Mouse (Mus musculus): ENCODE results near the gene Nedd9.

Nedd9 gene

DNA sequence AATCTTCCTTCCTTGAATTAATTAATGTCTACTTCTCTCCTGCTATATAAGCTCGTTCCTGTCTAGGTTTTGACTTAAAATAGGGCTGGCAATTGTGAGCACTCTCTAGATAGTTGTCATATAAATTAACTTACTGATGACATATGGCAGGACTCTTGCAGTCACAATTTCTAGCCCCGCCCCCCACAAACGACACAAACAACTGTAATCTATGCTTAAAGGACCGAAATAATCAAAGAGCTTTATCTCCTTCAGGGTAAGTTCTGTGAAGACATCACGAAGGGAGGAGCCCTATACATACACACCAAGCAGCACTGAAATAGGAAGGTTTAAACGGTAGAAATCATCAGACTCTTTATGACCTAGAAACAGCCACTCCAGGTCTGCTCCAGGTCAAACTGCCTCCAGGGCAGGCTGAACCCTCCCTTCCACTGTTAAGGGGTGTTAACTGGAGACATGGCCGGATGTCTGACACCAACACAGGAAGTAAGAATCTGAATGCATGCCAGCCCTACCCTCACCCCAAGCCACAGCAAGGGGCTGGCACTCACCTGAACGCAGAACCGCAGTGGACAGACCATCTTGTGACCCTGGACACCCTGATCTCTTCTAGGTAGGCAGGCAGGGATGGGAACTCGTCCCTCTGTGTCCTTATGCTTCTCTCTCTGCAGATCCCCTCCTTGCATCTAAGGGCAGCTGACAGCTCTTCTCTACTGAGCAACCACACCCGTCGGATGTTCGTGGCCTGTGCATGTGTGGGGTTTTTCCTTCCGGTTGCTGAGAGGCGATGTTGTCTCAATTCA, at the start of gene Nedd9:
Gene Nedd9, minus strand, starts transcription at position 757 of the 803 bp plus-strand sequence.
- in situ Hi-C loops (cut with MboI, MseI) = no loop called here

DNA sequence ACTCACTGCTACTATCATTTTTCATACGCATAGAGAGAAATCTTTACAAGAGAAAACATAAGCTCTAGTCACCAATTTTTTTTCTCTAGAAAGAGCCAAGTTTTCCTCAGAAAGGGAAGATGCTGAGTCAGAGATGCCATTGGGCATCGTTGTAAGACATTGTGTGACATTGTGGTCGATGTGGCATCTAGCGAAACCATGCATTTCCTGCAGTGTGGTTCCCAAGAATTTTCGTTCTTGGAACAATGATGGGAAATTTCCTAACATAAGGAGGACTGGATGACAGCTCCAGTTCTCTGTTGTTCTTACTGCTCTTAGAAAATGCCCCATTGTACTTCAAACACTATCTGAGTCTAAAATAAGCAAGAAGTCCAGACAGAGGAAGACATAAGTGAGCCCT, 45.5 kb upstream of the Nedd9 start:
- in situ Hi-C loops (cut with MboI, MseI) = no loop called here

DNA sequence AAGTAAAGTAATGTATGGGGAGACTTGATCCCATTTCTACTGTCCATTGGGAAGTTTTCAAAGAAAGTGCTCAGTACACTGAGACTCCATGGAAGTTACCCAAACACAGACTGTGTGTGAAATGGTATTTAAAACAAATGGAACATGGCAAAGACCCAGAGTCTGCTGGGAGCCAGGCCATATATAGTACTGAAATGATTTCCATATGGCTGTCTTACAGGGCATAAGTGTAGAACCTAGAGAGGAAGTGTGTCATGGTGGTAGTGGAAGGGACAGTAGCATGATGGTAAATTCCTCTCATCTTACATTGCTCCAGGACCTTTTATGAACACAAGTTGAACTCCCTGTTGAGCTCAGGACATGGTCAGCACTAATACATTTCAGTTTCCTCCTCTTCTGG, 43.2 kb upstream of the Nedd9 start:
- in situ Hi-C loops (cut with MboI, MseI) = no loop called here

DNA sequence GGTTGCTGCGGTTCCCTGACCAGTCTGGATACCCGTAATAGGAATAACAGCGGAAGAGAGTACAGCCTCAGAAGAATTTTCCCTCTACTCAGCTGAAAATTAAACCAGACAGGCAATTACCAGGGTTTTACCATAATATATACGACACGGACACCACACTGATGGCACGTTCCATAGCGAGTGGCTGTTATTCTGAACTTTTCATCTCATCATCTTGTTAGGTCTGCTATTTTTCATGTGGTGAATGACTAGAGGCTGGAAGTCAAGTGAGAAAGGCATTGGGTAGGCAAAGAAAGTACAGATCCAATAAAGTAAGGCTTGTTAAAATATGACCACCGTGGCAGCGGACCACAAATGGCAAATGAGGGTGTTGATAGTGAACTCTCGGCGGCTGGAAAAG, 37.0 kb upstream of the Nedd9 start:
- in situ Hi-C loops (cut with MboI, MseI) = no loop called here

DNA sequence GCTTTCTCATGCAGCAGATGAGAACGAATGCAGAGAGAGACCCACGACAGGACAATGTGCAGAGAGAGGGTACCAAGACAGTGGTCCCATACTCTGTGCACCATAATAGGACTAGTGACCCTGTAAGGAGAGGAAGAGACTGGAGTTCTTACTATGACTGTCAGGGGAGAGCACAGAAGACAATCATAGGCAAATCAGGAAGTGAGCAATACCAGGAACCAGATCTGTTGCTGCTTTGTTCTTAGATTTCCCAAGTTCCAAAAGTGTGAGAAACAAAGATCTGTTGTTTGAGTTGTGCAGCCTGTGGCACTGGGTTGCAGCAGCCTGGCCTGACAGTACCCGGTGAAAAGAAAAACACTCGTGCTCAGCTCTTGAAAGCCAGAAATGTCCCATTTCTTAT, 34.1 kb upstream of the Nedd9 start:
- in situ Hi-C loops (cut with MboI, MseI) = no loop called here

DNA sequence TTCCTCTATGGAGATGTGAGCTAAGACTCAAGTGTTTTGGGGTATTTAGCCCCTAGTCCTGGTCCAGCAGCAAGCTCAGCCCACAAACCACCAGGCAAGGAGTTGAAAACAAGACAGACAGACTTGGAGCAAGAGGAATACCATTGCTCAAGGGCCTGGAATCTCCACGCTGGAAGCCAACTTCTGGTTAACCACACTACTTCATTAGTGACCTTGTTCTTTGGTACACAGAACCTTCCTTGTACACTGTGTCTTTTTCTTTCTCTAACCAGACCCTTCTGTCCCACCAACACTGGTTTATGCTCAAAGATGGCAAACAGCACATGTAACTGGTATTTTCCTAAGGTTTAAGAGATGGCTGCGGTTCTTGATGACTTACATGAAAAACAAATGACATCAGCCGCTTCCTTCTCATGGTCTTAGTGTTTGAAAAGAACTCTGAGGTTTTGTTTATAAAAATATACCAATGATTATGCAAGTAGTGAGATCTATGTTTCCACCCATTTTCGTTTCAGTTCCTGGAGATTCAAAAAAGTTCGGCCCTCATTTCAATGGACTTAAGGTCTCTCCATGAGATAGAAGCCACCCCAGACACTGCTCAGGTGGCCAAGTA, 33.5 kb upstream of the Nedd9 start:
- in situ Hi-C loops (cut with MboI, MseI) = no loop called here

DNA sequence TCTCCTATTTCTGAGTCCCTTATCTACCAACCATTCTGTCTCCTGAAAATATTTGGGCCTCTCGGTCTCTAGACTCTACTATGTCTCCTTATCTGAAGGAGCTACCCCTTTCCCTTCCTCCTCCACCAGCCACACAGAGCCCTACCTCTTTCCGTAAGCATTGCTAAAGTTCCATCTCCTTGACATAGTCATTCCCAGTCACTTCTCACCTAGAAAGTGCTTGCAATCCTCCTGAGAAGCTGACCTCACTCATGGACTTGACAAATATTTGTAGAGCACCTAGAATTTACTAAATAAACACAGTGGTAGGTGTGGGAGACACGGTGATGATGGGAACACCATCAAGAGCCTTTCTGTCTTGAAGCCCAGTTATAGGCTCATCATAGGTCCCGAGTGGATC, 32.6 kb upstream of the Nedd9 start:
- in situ Hi-C loops (cut with MboI, MseI) = no loop called here

DNA sequence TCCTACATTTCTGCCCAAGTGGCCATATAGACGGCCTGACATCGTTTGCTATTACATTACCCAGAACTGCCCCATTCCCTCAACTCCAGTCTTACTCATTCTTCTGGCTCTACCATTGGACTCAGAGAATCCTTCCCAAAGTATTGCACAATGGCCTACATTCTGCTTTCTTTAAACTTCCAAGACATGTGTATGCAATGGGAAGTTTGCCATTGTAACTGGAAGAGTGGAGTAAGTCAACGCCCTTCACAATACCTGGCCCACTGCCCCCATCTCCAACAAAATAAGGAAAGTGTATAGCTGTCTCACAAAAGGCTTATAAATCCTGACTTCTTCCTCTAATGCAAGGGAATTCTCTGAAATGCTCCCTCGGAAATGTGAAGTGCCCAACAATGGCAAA, 30.0 kb upstream of the Nedd9 start:
- in situ Hi-C loops (cut with MboI, MseI) = no loop called here

DNA sequence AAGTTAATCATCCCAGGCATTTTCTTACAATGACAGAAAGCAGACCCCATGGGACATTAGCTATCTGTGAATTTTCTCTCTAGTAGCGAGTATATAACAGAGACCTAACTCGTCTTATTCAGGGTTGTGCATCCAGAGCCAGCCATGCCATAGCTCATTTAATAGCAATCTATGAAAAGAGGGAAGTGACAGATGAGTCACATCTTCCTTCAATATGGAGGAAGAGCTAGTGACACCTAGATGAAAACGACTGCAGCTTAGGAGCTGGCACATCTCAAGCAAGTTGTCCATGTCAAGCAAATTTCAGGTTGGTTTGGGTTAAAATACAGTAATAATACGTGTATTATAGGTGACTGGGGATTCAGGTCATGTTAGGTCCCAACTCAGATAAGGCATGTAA, 28.6 kb upstream of the Nedd9 start:
- in situ Hi-C loops (cut with MboI, MseI) = no loop called here

DNA sequence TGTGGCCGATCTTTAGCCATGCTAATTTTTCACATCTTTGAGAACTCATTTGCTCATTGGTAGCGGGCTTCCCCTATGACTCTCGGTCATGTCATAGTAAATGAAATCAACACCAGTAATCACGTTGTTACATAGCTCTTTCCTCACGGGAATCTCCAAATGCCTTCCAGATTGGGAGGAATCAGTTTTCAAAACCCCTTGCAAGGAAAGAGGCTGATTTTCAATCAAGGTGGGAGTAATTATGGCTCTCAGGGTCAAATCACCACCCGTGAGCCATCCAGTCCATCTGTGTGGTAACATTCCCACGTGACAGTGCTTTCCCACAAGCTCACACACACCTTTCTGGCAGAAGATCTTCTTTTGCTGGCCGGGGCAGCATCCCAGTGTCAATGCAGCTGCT, 27.8 kb upstream of the Nedd9 start:
- in situ Hi-C loops (cut with MboI, MseI) = no loop called here

DNA sequence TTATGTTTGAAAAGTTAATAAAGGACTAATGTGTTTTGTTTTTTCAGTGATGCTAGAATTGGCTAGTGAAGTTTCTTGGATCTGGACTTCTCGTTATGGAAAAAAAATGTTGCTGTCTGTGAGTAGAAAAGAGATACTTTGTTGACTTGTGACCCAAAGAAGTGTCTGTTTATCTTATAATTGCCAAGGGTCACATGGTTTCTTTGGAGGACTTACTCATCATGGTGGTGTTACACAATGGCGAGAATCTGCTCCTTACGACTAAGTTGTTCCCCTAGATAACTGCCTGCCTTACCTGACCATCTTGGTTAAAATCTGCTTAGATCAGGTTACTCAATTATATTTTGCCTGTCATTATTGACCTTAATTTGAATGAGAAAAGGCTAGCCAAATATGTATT, 26.3 kb upstream of the Nedd9 start:
- in situ Hi-C loops (cut with MboI, MseI) = no loop called here

DNA sequence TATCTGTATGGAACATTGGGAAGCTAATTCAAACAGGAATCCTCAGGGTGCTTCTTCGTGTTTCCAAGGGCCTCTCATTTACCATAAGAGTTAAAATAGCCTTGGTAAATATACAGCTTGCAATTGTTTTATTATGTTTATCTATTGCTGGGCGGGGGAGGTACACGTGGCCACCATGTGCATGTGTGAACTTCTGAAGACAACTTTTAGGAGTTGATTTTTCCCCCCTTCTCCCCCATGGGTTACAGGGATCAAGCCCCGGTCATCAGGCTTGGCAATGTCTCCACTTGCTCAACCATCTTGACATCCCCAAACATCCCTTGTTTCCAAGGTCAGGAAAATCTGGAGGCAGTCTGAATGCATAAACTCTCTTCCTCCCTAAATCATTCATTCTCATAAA, 25.1 kb upstream of the Nedd9 start:
- in situ Hi-C loops (cut with MboI, MseI) = no loop called here

DNA sequence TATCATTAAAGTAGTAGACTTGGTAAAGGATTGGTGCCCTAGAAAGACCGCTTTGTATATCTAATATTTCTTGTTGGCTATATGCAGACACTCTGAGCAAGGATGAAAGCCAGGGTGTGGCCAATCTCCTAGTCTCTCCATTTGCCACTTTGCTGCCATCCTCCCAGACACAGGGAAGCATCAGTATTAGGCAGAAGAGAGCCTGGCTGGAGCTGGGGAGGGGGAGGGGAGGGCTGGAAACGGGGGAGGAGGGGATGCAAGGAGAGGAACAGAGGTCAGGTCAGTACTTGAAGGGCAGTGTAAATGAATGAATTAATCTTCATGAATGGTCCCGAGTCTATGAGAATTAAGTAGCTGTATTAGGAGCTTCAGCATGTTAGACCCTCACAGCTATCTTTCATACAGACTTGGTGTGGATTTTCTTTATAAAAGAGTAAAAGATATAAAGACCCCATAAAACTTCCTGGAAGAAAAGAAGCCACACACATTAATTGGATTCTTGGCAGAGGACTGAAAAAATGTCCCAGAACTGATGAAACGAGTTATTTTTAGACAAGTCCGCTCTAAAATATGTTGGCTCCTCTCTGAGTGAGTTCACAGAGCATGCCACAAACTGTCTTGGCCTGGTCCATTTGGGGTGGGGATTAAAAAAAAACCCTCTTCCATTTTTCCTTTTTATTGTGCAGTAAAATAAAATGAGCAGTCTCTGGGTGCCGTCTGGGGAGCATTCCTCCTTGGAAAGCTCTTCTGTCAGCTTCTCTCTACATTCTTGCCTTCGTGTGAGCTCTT, 23.7 kb upstream of the Nedd9 start:
- in situ Hi-C loops (cut with MboI, MseI) = no loop called here

DNA sequence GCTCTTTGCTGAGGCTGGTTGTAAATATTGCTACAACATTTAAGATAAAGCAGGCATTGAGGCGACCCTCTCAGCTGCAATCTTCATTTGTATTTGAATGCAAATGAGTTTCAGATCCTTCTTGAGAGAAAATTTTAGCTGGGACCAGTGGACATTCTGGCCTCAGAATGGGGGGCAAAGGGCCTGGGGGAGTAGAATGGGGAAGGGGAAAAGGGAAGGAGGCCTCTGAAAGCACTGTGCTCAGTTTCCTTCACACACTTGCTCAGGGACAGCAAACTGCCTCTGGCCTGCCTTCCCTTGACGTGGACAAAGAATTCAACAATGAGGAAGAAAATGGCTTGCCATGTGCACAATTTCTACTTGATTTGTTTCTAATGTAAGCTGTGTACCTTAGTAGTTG, 18.4 kb upstream of the Nedd9 start:
- in situ Hi-C loops (cut with MboI, MseI) = no loop called here

DNA sequence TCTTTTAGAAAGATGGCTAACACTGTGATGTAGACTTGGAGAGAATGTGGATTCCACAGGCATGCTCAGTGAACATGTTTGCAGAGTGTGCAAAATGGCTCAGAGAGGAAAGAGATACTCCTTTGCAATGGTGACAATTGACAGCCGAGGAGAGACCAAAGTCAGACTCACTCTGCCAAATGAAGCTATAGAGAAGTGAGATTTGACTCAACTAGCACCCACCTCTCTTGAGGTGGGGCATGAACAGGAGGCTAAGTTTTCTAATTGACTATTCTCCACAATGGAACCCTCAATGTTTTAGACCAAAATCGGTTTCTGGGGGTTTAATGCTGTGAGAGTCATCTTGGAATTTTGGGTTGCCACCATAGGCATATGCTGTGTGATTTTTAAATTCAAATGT, 17.8 kb upstream of the Nedd9 start:
- in situ Hi-C loops (cut with MboI, MseI) = no loop called here

DNA sequence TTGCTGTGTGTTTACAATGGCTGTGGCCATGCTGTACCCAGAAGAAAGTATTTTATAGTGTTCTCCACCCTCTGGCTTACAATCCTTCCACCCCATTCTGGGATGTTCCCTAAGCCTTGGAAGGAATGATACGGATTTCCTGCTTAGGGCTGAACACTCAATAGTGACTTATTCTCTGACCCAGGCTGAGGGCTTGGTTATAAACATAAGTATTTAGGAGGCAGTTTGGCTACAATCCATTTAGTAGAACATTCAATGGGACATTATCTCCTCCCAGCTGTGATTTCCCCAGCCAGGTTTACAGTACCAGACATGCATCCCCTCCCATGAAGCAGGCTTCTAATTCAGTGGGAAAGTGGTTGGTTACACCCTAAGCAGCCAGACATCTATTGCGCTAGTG, 17.3 kb upstream of the Nedd9 start:
- in situ Hi-C loops (cut with MboI, MseI) = no loop called here

DNA sequence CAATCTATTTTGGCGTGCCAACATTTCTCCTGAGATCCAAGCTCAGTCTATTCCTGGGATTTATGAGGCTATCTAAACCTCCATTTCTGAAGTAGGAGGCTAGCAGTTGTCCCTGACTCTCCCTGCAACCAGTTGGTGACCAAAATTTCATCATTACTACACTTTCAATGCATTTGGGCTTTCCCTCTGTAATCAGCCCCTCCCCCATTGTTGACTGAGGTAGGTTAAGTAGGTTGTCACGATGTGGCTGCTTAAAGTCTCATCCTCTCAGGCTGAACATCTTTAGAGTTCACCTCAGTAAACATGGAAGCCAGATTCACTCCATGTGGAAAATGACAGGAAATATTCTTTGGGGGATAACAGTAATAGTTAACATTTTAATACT, 15.7 kb upstream of the Nedd9 start:
- in situ Hi-C loops (cut with MboI, MseI) = no loop called here

DNA sequence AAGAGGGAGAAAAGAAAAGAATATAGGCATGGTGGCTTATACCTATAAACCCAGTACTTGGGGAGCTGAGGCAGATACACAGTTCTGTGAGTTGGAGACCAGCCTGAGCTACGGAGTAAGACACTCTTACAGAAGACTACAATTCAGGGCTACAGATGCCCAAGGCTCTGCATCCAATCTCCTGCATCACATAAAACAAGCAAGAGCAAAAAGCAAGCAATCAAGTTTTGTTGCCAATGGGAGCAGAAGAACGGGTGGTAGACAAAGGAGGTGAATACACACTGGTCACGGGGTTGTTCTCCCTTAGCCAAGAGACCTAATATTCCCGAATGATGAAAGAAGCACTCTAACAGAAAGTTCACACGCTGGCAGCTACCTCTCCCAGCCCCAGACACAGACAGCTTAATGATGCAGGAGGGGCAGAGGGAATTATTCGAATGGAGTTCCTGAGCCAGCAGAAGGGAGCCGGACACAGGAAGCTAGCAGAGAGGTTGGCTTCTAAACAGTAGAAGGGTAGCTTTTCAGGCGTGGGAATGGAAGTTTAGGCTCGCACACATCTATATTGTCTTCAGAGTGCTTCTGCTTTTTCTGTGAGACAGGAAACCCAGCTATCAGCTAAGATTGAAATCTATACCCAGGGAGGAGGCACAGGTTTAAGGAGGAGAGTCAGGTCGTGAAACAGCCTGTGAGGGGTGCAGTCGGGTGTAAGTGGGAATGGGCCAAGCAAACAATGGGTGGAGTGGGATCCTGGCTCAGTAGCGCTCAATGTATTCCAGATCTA, 15.2 kb upstream of the Nedd9 start:
- in situ Hi-C loops (cut with MboI, MseI) = no loop called here

DNA sequence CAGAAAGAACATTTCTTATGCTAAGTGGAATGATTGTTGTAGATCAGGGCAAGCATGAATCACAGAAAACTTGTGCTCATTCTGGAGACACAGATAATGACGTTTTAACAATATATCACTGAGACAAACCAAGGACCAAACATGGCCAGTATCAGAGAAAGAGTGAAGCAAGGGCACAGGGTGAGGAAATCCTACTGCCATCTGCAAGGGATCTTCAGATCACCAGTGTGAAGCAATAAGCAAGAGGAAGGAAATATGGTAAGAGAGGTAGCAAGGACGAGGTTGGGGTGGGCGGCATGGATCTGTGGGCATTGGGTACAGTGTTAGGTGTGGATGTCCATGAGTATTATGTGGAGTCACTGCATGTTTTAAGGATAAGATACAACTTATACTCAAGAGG, 13.6 kb upstream of the Nedd9 start:
- in situ Hi-C loops (cut with MboI, MseI) = no loop called here

DNA sequence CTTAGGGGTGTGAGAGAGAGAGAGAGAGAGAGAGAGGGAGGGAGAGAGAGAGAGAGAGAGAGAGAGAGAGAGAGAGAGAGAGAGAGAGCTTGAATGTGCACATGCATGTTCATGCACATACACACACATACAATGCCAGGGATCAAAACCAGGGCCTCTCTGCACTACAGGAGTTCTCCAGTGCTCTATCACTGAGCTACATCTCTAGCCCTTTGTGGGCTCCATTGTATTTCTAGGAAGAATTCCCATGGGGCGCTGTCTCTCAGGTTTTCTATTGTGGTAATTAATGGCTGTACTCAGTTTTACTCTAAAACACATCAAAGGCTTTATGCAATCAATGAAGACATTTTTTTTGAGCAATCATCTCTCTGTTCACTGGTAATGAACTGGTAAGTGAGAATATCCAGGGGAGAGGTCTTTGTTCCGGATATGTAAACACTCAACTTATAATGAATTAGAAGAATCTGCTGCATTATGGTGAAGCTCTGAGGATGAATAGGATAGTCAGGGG, 11.5 kb upstream of the Nedd9 start:
- in situ Hi-C loops (cut with MboI, MseI) = no loop called here

DNA sequence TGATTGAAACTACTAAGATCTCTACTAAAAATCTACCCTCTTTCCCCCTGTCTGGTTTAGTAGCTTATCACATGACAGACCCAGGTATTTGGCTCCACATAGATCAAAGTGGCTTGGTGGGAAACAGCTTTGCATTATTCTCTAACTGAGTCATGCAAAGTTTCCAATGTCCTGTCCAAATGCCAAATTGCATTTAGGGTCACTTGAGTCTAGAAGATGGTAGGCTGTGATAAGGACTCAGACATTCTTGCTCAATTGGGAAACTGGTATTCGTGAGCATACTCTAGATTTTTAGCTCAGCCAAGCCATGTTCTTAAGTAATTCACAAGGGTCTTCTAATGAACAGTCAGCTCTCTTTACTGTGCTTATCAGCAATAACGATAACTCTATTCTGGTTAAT, 7.5 kb upstream of the Nedd9 start:
- in situ Hi-C loops (cut with MboI, MseI) = no loop called here
